11 mouse cellular contexts compared by ENCODE assay signal in the genomic region with DNA sequence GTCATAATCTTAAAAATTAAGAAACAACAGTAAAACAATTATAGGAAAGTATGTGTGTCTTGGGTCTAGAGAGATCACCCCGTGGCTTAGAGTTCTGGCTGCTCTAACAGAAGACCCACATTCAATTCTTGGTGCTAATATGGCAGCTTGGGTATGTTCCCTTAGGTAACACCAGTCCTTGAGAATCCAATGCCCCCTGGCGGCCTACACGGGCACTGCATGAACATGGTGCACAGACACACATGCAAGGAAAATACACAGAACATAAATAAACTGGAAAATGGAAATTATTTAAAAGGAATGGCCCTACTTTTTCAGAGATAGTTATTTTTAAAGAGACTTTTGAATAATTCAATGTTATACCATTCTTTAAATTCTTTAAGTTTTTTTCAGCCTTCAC. TPM values are rescaled to one million over a fixed set of nuclear protein-coding genes. Genes with fewer than 3 reads are reported as not detected.
DNase-seq lines count a peak whose midpoint lies in the region; ATAC-seq lines count a peak whose summit lies in the region.
"Had no signal": no experiment of that assay in that cellular context is flagged by ENCODE, and none has a peak within 500 bp of the region (broad histone marks: within the 10 kb centered on the region; RNA-seq: fewer than 3 reads in every experiment).

No protein-coding gene starts in this region.

- intact Hi-C loops in heart, postnatal 25 days (cut with DNase I), result no loop called here

- H3K27ac ChIP-seq in liver, embryonic 12.5 days, result no peak overlapping the region
- H3K27ac ChIP-seq: forebrain, embryonic 10.5 days had no signal

- H3K4me3 ChIP-seq in liver, embryonic 12.5 days, result no peak overlapping the region
- H3K4me3 ChIP-seq: forebrain, embryonic 10.5 days had no signal

- H3K9me3 ChIP-seq in liver, embryonic 12.5 days (replicated peaks), result no peaks in the 10 kb centered on the region
- H3K9me3 ChIP-seq: forebrain, embryonic 10.5 days had no signal

- H3K36me3 ChIP-seq in liver, embryonic 12.5 days, result no peaks in the 10 kb centered on the region
- H3K36me3 ChIP-seq: forebrain, embryonic 10.5 days had no signal

- no peak overlapping the region for H3K9ac ChIP-seq in liver, embryonic 12.5 days

- H3K4me2 ChIP-seq in liver, embryonic 12.5 days, result no peak overlapping the region

- DNase-seq in adrenal gland, postnatal 14 days, result peak; percentile 28
- DNase-seq in adrenal gland, postnatal 25 days, result no peak
- peak; percentile 34 for DNase-seq in liver
- DNase-seq in T-cell, adult 2 months (ENCODE audit: low spot score), result peak; percentile 1
- no peak for DNase-seq in layer of hippocampus, postnatal 36 days
- DNase-seq in heart, postnatal 25 days (ENCODE audit: low spot score), result no peak
- DNase-seq: cerebellum, adult 8-10 months; heart, postnatal 36 days had no signal

- H3K27me3 ChIP-seq in liver, embryonic 12.5 days (replicated peaks), result no peaks in the 10 kb centered on the region

- H3K4me1 ChIP-seq in liver, embryonic 12.5 days, result no peaks in the 10 kb centered on the region
- H3K4me1 ChIP-seq: forebrain, embryonic 10.5 days had no signal

- ATAC-seq in liver, embryonic 12.5 days, result no peak
- peak; percentile 71 for ATAC-seq in megakaryocyte progenitor cell, adult 5-6 weeks (replicated peaks; ENCODE audit: poor library complexity)

- WGBS in liver, embryonic 12.5 days (ENCODE audit: insufficient replicate concordance), result 37% methylated on average over 3 of the region's 3 CpGs

RNA-seq across cellular contexts. Expression of gene Kctd12b, which starts 55.6 kb away (rescaled TPM):
- 16.2 and 19.9 TPM in 2 replicates for total RNA-seq in adrenal gland, postnatal 14 days (2021)
- total RNA-seq in adrenal gland, postnatal 25 days (2021), result 7.9 and 10.0 TPM in 2 replicates
- polyA plus RNA-seq in liver, embryonic 12.5 days (2016; fragmentation: Nextera tagmentation; extraction: Ambion mirVana), result 0.81 and 0.99 TPM in 2 replicates
- 1.7 TPM in 2 replicates for total RNA-seq in megakaryocyte progenitor cell, adult 5-6 weeks (2015)
- total RNA-seq in megakaryocyte progenitor cell, adult 5-6 weeks (2017), result 1.8 and 1.9 TPM in 2 replicates
- 1 to 10 TPM; 3.2 to 3.9 TPM for total RNA-seq in layer of hippocampus, postnatal 36 days (2021)
- total RNA-seq in heart, postnatal 25 days (2021), result 10 to 100 TPM; 10.8 to 10.9 TPM

Comparison
In these comparisons a context has a peak if more than half of its experiments do, and no peak if none do; other contexts are left out.
1. DNase-seq: peak in adrenal gland, postnatal 14 days (single experiment), liver (single experiment) and T-cell, adult 2 months (single experiment); none in adrenal gland, postnatal 25 days (single experiment), layer of hippocampus, postnatal 36 days (0 of 2) and heart, postnatal 25 days (single experiment).